Mouse (Mus musculus) testis, adult 2 months (tissue): Measurements from ENCODE around the gene Kcnk6.

ENCODE experiments used
- CTCF ChIP-seq: fragments of 200-500 bp; IDR thresholded peaks from 2 replicates; pipeline ENCODE4 v1.5.1; 2012; ENCODE audit warnings: low read depth, mild to moderate bottlenecking, inconsistent platforms, low read length, moderate library complexity; ENCODE audit not compliant: control insufficient read depth, insufficient read depth, insufficient replicate concordance
- POLR2A ChIP-seq: fragments of 200-500 bp; IDR thresholded peaks from 2 replicates; pipeline ENCODE4 v1.6.1; 2012; ENCODE audit warnings: low read depth, mild to moderate bottlenecking, inconsistent platforms, low read length, moderate library complexity; ENCODE audit not compliant: control insufficient read depth

- TF ChIP-seq POLR2A: no peak
- TF ChIP-seq CTCF: no peak
These were observed 47.6 kb upstream of the Kcnk6 start for GRCm38 (mm10) chr7:29279924-29280323.
